Mouse (Mus musculus) Patski (cell line): ENCODE data around the gene Gpn2. TPM values are rescaled to one million over a fixed set of nuclear protein-coding genes. Genes with fewer than 3 reads are reported as not detected.

Experiments used
- ATAC-seq: fragments of 100-300 bp; one replicate; pipeline ENCODE4 v1.8.0; 2021
- CTCF ChIA-PET: fragments of 350-600 bp; sonication (Branson Sonifier 250); formaldehyde crosslinking; loops from one replicate; lab custom pipeline; 2022; ENCODE audit warnings: inconsistent platforms; lab: Charles Lee
- POLR2A ChIA-PET: fragments of 350-600 bp; sonication (Branson Sonifier 250); formaldehyde crosslinking; loops from one replicate; lab custom pipeline; 2022; ENCODE audit warnings: antibody characterized with exemption, inconsistent platforms; lab: Charles Lee
- DNase-seq: peaks from one replicate; pipeline ENCODE4 v3.0.0-alpha.2; 2011; ENCODE audit warnings: low read depth, low spot score
- H3K27me3 ChIP-seq: fragments of 371-371 bp; one replicate; pipeline ENCODE4 v1.5.1; 2021
- CTCF ChIP-seq: fragments of 100-300 bp; IDR thresholded peaks from one replicate; pipeline ENCODE4 v1.5.1; 2021
- in situ Hi-C: fragments of 300-500 bp; cut with MboI; formaldehyde crosslinking; loops from 3 replicates; pipeline ENCODE4 v1.11.1; 2018; ENCODE audit warnings: low pct_unique_long_range_greater_than_20kb, mixed read lengths
- polyA plus RNA-seq: library from polyadenylated mRNA; unstranded; gene quantifications from one replicate; pipeline ENCODE4 v1.2.3, GENCODE M21; 2021

Gene Gpn2
- polyA plus RNA-seq, 1 experiment from 2014 or later: 15.4 TPM

DNA sequence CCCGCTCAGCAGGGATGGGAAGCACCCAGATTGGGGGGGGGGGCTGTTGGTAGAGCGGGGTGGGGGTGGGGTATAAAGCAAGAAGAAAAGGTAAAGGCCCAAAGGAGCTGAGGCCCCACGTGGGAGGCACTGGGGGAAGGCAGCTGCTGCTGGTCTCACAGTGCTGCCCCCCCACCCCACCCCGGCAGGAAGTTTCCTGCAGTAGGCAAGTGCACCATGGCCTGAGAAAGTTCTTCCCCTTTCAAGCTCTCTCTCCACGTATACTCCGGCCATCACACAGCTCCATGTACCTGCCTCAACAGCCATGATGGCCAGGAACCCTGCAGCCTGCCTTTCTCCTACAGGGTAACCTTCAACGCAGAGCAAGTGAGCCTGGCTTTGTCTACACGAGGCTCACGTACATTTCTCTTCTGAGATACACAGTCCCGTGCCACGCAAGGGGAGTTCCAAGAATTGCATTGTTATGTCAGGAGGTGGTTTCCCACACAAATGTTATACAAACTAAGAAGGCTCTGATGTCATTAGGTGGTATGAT is 38.1 kb downstream of the Gpn2 start:
- in situ Hi-C loops: no loop called here
- DNase-seq (no peak), ATAC-seq (no peak)
- no peaks in the 10 kb centered on the region for H3K27me3 ChIP-seq
- ChIA-PET POLR2A (interaction anchor here (0.6 to 0.8 kb wide), 2 partner anchors 9 to 51 kb away, joined by 3 to 5 read pairs; no protein-coding TSS in a partner anchor), CTCF (no interaction called here)
- TF ChIP-seq CTCF: no peak

DNA sequence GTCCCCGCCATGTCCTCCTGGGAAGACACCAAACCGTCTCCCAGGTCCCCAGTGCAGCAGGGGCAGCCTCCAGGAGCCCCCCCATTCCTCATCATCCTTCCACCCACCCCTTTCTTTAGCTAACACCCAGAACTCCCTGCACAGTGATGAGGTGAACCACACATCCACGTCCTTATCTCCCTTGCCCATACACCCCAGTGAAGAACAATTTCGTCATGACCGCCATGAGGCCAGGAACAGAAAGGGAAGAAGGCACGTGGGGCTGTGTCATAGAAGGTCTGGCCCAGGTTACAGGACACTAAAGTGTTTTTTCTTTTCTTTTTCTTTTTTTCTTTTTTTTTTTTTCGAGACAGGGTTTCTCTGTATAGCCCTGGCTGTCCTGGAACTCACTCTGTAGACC is 40.7 kb downstream of the Gpn2 start:
- TF ChIP-seq CTCF: no peak
- no peak for ATAC-seq
- ChIA-PET POLR2A (no interaction called here), CTCF (interaction anchor here (1.1 to 1.4 kb wide), 2 partner anchors 25 to 34 kb away, joined by 3 read pairs; no protein-coding TSS in a partner anchor)
- H3K27me3 ChIP-seq: no peaks in the 10 kb centered on the region
- DNase-seq: no peak
- in situ Hi-C loops: no loop called here

DNA sequence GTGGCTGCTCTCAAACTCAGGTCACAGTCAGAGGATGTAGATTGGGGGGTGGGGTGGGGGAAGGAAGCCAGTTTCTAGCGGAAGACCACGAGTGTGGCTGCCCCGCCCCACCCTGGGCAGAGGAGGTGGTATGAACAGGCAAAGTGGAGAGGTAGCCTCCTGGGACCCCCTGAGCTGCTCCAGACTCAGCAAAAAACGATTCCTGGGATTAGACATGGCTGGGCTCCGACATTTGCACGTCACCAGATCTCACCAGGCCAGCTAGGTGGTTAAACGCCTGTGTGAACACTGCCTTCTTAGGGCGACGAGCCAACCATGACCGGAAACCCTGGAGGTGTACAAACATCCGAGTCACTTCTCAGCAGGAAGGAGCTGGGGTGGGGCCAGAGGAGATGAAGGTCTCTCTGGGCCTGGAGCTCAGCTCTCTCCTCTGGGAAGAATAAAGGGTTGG is 41.5 kb downstream of the Gpn2 start:
- in situ Hi-C loops: no loop called here
- ATAC-seq (peak; percentile 76), DNase-seq (peak; percentile 98)
- no peak for TF ChIP-seq CTCF
- ChIA-PET POLR2A (no interaction called here), CTCF (interaction anchor here (1.1 to 1.4 kb wide), 4 partner anchors 21 to 34 kb away, joined by 3 read pairs; partner anchors contain the start of gene Zdhhc18)
- no peaks in the 10 kb centered on the region for H3K27me3 ChIP-seq

DNA sequence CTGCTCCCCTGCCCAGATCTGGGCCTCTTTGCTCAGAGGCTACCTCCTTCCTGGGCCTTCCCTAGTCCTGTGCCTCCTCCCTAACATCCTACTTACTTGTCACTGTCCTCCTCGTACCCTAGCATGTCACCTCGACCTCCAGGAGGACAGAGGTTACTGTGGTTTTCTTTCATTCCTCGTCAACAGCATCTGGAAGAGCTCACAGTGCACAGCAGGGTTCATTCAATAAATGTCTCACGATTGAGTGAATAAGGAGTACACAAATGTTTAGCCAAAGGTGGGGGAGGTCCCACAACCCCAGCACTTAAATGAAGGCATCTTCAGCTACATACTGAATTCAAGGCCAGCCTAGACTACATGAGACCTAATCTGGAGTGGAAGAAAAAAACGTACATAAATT is 42.1 kb downstream of the Gpn2 start:
- in situ Hi-C loops: no loop called here
- no peaks in the 10 kb centered on the region for H3K27me3 ChIP-seq
- ChIA-PET CTCF (interaction anchor here (1.1 to 1.4 kb wide), 3 partner anchors 22 to 35 kb away, joined by 3 read pairs; partner anchors contain the start of gene Zdhhc18), POLR2A (no interaction called here)
- ATAC-seq (no peak), DNase-seq (no peak)
- no peak for TF ChIP-seq CTCF

DNA sequence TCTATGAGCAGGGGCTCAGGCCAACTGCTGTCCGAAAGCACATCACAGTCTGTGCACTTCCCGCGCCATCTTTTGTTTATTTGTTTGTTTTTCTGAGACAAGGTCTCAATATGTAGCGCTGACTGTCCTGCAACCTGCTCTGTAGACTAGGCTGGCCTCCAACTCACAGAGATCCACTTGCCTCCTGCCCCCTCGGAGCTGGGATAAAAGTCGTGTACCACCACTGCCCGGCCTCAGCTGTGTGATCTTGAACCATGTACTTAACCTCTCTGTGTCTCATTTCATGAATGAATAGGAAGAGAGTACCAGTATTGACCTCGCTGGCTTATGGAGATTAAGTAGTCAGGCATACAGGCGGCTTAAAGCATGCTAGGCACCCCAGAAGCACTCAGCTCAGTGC is 42.5 kb downstream of the Gpn2 start:
- no peak for TF ChIP-seq CTCF
- DNase-seq (no peak), ATAC-seq (no peak)
- H3K27me3 ChIP-seq: no peaks in the 10 kb centered on the region
- in situ Hi-C loops: no loop called here
- CTCF ChIA-PET: interaction anchor here (1.3 kb wide), 1 partner anchor 22 kb away, joined by 3 read pairs; no protein-coding TSS in a partner anchor
- POLR2A ChIA-PET: no interaction called here

DNA sequence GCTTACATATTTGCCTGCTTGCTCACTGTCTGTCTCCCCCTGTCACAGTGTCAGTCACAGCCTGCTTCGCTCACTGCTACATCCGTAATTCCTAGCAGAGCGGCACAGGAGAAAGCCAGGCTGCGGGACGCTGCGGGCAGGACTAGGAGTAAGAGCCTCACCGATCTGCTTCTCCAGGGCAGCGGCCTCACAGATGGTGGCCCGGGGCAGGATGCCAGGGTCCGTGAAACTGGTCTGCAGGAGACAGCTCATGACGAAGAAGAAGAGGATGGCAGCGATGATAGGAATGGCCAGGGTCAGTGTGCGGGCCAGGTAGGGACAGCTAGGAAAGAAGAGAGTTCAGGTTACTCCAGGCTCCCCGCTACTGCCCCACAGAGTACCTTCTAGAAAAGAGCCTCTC is 42.9 kb downstream of the Gpn2 start:
- TF ChIP-seq CTCF: no peak
- ATAC-seq (no peak), DNase-seq (no peak)
- ChIA-PET CTCF (interaction anchor here (1.3 kb wide), 1 partner anchor 23 kb away, joined by 3 read pairs; no protein-coding TSS in a partner anchor), POLR2A (no interaction called here)
- in situ Hi-C loops: no loop called here
- no peaks in the 10 kb centered on the region for H3K27me3 ChIP-seq

DNA sequence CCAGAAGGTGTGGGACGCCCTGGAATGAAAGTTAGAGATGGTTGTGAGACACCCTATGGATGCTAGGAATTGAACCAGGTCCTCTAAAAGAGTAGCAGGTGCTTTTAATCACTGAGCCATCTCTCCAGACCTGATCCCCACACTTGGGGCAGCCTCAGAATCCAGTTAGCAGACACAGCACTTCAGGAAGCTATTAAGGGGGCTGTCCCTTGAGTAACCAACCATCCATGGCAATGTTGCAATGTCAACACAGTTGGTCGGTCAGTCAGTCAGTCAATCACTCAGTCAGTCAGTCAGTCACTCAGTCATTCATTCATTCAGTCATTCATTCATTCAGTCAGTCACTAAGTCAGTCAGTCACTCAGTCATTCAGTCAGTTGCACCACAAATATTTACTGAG is 44.4 kb downstream of the Gpn2 start:
- in situ Hi-C loops: no loop called here
- CTCF ChIA-PET: interaction anchor here (1.4 to 1.6 kb wide), 2 partner anchors 19 to 21 kb away, joined by 3 to 4 read pairs; partner anchors contain the start of gene Zdhhc18

DNA sequence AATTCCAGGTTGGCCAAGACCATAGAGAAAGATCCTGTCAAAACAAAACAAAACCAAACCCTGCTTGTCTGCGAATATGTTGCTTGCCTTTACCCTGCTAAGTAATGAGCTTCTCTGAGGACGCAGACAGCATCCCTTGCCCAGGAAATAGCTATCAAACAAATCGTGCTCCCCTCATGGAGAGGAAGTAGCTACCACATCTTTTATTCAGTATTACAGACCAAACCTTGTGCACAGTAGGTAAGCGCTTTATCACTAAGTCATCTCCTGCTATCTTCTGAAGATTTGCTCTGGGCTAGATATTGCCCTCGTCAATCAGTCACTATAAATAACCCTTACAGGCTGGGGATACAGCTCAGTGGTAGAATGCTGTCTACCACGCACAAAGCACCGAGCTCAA is 45.0 kb downstream of the Gpn2 start:
- no peak for DNase-seq
- TF ChIP-seq CTCF: no peak
- ChIA-PET CTCF (interaction anchor here (1.4 to 1.6 kb wide), 2 partner anchors 20 to 21 kb away, joined by 3 to 4 read pairs; partner anchors contain the start of gene Zdhhc18), POLR2A (no interaction called here)
- in situ Hi-C loops: no loop called here
- ATAC-seq: no peak
- no peaks in the 10 kb centered on the region for H3K27me3 ChIP-seq

More for the DNA sequence above, 44.4 kb downstream of the Gpn2 start:
- no peak for TF ChIP-seq CTCF
- no peaks in the 10 kb centered on the region for H3K27me3 ChIP-seq
- POLR2A ChIA-PET: no interaction called here
- DNase-seq: no peak
- ATAC-seq: no peak

DNA sequence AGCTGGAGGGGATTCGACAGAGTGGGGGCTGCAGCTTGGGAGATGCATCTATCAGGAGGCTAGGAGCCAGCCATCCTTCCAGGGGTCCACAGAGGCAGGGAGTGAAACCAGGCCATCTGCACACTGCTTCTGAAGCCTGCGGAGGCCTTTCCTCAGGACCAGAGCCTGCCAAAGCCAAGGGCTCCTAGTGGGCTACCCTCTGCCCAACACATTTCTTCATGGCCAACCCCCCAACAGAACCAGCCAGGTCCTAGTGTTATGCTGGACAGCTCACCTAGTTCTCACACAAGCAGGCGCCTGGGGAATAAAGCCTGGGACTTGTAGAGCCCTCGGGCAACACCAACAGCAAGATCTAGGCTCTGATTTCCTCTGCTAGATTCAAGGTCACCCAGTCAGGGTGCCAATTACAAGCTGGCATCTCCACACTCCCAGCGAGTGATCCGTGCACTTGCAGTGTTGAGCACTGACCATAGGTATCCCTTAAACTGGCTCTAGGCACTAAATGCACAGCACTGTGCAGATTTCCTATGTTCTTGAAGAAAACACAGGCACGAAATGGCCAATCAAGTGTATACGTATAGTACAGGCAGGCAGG is 46.3 kb downstream of the Gpn2 start:
- no peak for DNase-seq
- no peak for ATAC-seq
- ChIA-PET POLR2A (interaction anchor here (0.8 kb wide), 1 partner anchor 9 kb away, joined by 3 read pairs; no protein-coding TSS in a partner anchor), CTCF (no interaction called here)
- no peaks in the 10 kb centered on the region for H3K27me3 ChIP-seq
- no peak for TF ChIP-seq CTCF
- in situ Hi-C loops: no loop called here

DNA sequence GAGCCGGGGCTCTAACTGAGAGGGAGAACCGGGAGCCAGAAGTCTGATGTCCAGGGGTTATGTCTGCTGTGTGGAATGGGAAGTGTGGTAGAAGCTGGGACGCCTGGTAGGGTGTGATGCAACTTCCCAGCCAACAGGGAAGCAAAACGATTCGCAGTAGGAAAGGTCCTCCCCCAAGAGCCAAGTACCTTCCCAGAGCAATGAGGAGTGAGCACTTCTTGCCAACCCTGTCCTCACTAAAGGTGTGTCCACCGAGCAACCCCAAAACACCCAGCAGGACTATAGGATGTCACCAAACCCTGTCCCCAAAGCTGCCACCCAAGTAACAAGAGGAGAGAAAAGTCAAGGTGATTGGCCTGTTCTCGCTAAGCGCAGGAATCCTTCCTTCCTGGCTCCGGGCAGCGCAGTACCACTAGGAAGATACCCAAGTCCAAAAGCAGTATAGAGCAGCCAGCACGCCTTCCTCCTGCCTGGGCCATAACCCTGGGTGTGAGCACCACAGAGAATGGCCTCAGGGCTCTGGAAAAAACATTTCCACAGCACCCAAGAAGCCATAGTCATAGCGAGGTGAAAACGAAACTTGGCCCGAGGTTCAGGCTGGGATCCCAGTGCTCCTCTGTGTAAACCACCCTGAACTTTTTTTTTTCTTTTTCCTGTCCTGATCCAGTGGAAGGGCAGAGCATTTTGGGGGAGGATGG is 47.1 kb downstream of the Gpn2 start:
- TF ChIP-seq CTCF: no peak
- ATAC-seq (no peak), DNase-seq (no peak)
- no peaks in the 10 kb centered on the region for H3K27me3 ChIP-seq
- in situ Hi-C loops: no loop called here
- CTCF ChIA-PET: interaction anchor here (1.2 to 2.0 kb wide), 3 partner anchors 11 to 38 kb away, joined by 6 to 11 read pairs (median 6); partner anchors contain the start of gene Zdhhc18
- POLR2A ChIA-PET: interaction anchor here (0.8 kb wide), 1 partner anchor 9 kb away, joined by 3 read pairs; no protein-coding TSS in a partner anchor
